Mouse (Mus musculus): Measurements from ENCODE around the gene Zfp668. TPM values are rescaled to one million over a fixed set of nuclear protein-coding genes. Genes with fewer than 3 reads are reported as not detected.

Gene Zfp668
- total RNA-seq (2021), result 10 to 100 TPM; 33.1 to 36.4 TPM

DNA sequence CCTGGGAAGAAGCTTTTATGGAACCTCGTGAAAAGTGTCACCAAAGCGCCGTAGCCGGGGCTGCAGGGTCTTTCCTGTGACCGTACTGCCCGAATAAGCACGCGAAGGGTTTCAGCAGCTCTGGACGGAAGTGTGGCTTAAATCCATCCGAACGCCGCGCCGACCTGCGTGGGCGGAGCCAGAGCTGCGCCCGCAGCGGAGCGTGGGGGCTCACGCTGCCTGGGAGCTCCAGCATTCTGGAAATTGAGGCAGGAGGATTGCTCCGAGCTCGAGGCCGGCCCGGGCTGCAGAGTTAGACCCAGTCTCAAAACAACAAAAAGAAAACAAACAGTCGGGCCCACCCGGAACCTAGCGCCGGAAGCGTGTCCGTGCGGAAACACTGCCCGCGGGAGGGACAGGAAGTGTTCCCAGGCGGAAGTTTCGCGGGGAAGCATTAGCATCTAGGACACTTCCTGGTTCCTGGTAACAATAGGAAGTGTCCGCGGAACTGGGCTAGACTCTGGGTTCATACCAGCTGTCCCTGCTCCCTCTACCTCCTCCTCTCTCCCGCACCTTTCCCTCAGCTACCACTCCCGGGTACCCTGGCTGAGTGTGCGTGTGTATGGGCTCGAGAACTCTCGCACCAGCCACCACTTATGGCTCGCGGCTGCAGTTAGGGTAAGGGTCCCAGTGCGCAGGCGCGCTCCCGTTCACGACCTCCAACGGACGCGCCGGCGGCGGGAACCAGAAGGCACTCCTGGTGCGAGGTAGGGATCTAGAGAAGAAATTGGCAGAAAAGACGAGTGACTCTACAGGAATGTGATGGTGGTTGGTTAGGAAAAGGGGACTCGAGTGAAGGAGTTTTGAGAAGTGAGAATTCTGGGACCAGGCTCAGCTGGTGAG, at the start of gene Zfp668:
TSS of gene Zfp668 (minus strand) at position 362 of the 882 bp plus-strand sequence.
- peak; percentile 92 for DNase-seq
- intact Hi-C loops (cut with DNase I), result no loop called here

DNA sequence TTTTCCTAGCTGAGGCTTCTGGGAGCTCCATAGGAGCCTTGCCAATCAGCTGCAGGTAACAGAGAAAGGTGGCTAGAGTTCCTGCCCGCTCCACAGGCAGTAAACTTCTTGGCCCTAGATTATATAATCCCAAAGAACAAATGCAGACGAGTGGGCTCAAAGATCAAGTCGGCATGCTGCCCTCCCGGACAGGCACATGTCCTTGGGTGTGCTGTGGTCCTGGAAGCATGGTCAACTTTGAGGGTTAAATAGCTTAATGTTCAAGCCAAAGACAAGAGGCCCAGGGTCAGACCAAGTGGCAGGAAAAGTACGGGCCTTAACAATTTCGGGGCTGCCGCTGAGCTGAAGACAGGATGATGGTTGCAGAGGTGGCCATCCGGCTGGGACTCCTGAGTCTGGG, 49.4 kb upstream of the Zfp668 start:
- no peak for DNase-seq
- intact Hi-C loops (cut with DNase I), result no loop called here

DNA sequence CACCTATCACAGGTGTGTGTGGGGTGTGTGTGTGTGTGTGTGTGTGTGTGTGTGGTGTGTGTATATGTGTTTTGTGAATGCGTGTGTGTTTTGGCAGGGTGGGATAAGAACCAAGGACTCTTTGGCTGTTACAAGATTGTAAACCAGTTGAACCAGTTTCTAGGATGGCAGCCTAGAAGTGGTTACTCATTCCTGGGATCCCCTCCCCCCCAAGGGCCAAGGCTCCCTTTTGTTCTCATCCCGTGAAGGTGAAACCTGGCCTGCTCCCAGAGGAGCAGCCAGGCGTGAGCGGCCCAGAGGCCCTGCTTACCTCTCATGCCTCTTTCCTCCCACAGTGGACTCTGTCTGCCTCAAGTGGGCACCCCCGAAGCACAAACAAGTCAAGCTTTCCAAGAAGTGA, 48.6 kb upstream of the Zfp668 start:
- intact Hi-C loops (cut with DNase I), result no loop called here
- no peak for DNase-seq

DNA sequence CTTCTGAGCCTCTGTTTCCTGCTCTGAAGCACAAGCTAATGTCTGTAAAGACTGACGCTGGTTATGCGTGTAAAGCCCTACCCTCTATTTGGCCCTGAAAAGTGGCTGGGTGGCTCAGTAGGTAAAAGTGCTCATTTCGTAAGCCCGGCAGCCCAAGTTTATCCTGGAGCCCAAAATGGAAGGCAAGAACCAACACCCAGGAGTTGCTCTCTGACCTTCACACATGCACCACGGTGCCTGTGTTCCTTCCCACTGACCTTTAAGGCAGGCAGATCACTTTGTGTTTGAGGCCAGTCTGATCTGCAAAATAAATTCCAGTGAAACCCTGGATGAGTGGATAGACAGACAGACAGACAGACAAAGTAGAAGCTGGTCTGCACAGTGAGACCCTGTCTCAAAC, 47.1 kb upstream of the Zfp668 start:
- no peak for DNase-seq
- intact Hi-C loops (cut with DNase I), result no loop called here

DNA sequence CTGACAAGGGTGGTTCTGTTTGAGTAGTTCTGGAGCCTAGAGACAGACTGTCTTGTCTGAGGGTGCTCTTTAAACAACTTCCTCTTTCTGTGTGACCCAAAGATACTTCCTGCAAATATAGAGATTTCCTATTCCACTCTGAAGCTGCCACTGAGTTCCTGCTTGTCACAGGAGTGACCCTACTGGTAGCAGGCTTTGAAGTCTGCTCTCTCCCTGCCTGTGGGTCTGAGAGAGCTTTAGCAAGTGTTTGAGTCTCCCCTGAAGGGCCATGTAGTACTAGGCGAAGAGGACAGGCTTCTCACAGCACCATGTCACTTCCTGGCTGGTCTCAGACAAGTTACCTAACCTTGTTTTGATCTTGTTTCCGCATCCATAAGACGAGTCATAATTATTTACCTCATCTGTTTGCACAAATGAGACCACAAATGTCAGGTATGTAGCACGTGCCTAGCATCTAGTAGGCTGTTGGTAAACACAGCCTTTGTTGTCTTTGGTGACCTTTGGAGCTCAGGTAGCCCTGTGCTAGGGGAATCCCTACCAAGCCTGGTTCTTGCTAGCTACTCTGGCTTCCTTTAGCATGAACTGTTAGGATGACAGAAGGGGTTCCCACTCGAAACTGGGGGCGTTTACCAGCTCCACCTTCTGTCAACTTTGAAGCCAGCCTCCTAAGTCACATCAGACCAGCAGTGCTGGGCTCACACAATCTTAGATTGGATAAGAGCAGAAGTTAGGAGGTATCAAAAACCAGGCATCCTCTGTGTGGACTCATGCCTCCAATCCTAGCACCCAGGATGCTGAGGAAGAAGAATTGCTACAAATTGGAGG, 46.0 kb upstream of the Zfp668 start:
- no peak for DNase-seq
- intact Hi-C loops (cut with DNase I), result no loop called here

DNA sequence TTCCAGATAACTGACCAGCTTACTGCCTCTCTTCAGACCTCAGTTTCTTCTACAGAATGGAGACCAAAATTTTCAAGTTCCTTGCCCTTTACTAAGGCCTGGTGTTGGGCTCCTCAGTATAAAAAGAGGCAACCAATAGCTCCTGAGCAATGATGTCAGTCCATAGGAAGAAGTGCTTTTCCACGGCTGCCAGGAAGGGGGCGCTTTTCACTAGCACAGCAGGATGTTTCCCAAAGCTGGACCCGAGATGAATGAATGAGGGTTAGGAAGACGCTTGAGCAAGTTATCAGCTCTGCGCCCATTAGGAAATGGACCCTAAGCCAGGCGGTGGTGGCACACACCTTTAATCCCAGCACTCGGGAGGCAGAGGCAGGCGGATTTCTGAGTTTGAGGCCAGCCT, 44.9 kb upstream of the Zfp668 start:
- no peak for DNase-seq
- intact Hi-C loops (cut with DNase I), result no loop called here

DNA sequence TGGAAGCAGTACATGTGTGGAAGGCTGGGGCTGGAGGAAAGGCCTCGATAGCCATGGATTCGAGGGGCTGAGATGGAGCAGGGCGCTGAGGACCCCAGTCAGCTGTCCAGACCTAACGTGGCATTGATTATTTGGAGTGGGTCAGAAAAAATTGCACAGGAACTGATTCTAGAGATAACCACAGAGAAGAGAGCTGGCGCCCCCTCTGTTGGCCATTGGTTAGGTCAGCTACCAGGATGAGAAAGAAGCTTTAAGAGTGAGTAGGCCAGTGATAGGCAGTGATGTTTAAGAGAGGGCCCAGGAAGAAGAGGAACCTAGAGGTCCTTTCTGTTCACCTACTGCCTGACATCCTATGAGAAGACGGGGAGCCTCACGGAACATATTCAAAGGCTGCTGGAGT, 42.7 kb upstream of the Zfp668 start:
- DNase-seq, result no peak

DNA sequence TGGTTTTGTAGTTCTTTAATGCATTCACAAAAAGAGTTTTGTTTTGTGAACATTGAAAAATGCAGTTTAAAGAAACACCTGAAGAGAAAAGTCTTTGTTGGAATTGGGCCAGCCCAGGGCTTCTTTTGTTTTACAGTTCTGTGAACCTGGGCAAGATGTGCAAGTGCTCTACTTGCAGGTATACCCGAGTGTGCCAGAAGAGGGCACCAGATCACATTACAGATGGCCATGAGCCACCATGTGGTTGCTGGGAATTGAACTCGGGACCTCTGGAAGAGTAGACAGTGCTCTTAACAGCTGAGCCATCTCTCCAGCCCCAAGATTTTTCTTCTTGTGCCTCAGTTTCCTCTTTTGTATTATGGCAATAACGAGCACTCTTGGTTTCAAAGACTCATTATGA, 41.6 kb upstream of the Zfp668 start:
- intact Hi-C loops (cut with DNase I), result no loop called here
- DNase-seq, result peak; percentile 38

More for the DNA sequence above, 42.7 kb upstream of the Zfp668 start:
- intact Hi-C loops (cut with DNase I), result no loop called here

DNA sequence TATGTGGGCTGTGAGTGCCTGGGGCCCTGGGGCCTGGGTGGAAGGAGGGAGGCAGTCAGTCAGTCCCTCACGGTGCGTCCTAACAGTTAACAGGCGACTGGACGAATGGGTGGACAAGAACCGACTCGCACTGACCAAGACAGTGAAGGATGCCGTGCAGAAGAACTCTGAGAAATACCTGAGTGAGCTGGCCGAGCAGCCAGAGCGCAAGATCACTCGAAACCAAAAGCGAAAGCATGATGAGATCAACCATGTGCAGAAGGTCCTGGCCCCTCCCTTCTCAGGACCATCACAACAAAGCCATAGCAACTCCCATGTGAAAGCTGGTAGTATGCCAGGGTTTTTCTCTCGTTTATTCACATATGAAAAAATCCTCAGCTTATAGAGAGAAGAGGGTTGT, 38.7 kb upstream of the Zfp668 start:
- DNase-seq, result no peak
- intact Hi-C loops (cut with DNase I), result no loop called here

DNA sequence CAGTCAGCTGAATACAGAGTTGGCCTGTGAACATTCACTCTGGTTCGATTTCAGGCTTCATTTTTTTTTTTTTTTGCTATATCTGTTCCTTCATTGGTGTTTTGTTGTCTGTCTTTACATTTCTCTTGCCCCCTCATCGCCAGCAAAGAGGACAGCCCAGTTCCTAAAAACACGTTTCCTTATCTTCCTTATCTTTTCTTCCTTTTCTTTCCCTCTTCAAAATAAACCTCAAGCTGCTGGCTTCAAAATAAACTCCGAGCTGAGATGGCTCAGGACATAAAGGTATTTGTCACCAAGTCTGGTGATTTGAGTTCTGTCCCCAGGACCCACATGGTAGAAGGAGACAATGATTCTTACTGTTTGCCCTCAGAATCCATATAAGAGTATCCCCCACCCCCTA, 36.3 kb upstream of the Zfp668 start:
- intact Hi-C loops (cut with DNase I), result no loop called here
- no peak for DNase-seq

DNA sequence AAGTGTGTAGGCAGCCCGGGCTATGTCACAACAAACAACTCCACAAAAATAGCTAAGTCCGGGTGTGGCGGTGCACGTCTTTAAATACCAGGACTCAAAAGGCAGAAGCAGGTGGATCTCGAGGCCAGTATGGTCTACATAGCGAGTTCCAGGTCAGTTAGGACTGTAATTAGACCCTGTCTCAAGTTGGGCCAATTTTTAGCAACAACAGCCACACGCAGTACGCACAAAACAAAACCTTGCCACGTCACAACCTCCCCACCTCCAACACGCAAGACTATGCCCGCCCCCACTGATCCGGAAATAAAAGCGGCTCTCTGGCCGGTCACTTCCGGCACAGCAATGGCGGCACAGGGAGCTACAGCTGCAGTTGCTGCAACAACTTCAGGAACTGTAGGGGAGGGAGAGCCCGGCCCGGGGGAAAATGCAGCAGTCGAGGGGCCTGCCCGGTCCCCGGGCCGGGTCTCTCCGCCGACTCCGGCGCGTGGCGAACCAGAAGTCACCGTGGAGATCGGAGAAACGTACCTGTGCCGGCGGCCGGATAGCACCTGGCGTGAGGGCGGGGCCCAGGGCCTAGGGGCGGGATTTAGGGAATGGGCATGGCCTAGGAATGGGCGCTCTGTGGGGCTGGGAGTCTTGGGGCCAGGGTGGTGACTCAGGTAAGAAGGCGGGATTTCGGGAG, 35.7 kb upstream of the Zfp668 start, which contains the start of gene Kat8:
TSS of gene Kat8 (plus strand) at position 327 of the 682 bp plus-strand sequence.
- intact Hi-C loops (cut with DNase I), result no loop called here

DNA sequence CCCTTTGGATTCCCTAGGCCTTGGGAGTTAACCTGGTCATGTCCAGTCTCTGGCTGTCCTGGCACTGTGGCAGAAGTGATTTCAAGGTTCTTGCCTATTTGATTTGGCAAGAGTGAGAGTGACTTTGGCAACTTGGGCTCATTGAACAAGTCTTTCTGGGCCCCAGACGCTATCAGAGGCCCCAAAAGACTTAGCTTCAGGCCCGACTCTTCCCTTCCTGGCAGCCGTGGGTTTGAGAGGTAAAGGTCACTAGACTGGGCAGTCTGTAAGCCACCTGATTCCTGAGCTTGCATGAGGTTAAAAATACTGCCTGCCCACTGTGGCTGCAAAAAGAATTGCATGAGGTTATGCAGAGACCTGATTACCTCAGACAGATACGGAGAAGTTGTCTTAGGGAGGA, 32.0 kb upstream of the Zfp668 start:
- no peak for DNase-seq
- intact Hi-C loops (cut with DNase I), result no loop called here

More for the DNA sequence above, 35.7 kb upstream of the Zfp668 start, which contains the start of gene Kat8:
- peak; percentile 89 for DNase-seq

DNA sequence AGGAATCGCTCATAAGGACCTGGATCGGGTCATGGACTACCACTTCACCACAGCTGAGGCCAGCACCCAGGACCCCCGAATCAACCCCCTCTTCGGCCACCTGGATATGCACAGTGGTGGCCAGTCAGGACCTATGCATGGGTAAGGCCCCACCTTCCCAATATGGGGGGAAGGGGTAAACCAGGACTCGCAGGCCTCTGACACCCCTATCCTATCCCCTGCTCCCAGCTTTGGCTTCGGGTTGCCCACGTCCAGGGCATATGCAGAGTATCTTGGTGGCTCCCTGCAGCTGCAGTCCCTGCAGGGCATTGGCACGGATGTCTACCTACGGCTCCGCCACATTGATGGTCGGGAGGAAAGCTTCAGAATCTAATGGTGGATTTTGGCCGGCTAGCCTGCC, 31.3 kb upstream of the Zfp668 start:
- no peak for DNase-seq
- intact Hi-C loops (cut with DNase I), result no loop called here

DNA sequence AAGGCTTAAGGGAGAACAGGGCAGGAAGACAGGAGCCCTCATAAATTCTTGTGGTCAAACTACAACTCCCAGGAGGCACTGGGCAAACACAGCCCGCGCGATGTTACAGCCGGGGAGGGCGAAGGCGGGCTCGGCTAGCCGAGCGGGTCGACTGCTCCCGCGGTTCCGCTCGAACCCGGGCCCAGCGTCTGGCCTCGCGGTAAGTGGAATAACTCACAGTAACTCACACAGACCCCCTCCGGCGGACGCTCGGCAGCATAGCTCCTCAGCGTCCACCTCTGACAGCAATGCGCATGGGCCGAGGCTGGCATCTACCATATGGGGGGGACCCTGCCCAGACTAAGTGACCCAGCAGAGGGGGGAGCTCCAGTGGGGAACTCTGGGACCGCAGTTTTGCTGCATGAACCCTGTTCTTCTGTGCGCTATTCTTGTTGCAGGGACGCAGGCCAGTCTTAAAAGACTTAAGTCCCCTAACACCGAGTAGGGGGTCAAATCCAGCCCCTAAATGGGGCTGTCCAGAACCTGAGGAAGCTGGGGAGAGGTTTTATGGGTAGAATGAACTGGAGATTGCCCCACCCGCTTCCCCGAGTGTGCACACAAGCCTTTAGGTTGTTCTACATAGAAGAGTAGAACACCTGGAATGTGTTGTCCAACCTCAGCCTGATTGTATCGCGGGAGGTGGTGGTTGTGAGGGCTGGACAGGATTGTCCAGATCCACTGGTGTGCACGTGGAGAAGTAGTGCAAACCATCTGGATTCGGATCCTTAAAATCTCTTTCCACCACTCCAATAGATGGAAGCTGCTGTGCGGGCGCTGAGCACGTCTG, 27.6 kb upstream of the Zfp668 start, which contains the start of gene Bckdk:
TSS of gene Bckdk (plus strand) at position 112 of the 826 bp plus-strand sequence.
- intact Hi-C loops (cut with DNase I), result no loop called here

DNA sequence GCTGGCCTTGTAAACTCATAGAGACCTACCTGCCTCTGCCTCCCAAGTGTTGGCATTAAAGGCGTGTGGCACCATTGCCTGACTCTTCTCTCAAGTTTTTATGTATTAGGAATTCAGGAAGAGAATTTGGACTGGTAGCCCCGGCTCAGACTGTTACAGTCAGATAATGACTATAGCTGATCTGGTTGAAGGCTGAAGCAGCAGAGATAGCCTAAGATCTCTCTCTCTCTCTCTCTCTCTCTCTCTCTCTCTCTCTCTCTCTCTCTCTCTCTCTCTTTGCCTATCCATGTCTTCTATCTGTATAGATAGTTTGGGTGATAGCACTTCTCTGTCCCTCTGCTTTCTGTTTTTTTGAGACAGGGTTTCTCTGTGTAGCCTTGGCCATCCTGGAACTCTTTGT, 25.1 kb upstream of the Zfp668 start:
- no peak for DNase-seq
- intact Hi-C loops (cut with DNase I), result no loop called here

More for the DNA sequence above, 27.6 kb upstream of the Zfp668 start, which contains the start of gene Bckdk:
- DNase-seq, result peak; percentile 77

DNA sequence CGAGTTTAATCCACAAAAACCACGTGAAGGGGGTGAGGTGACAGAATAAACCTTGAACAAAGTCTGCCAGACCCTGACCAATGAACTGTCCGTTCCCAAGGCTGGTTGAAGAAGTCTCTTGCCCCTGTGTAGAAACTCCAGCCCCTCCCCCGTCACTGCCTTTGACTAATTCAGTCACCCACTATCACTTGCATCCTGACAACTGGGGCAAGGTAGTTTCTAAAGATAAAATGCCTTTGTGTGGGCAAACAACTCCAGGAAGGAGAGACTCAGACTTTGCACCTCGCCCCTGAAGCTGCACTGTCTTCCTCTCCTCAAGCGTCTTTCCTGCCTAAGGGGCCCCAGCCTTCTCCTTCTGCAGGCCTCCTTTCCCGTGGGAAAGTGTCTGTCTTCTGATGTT, 23.4 kb upstream of the Zfp668 start:
- intact Hi-C loops (cut with DNase I), result no loop called here
- DNase-seq, result no peak

DNA sequence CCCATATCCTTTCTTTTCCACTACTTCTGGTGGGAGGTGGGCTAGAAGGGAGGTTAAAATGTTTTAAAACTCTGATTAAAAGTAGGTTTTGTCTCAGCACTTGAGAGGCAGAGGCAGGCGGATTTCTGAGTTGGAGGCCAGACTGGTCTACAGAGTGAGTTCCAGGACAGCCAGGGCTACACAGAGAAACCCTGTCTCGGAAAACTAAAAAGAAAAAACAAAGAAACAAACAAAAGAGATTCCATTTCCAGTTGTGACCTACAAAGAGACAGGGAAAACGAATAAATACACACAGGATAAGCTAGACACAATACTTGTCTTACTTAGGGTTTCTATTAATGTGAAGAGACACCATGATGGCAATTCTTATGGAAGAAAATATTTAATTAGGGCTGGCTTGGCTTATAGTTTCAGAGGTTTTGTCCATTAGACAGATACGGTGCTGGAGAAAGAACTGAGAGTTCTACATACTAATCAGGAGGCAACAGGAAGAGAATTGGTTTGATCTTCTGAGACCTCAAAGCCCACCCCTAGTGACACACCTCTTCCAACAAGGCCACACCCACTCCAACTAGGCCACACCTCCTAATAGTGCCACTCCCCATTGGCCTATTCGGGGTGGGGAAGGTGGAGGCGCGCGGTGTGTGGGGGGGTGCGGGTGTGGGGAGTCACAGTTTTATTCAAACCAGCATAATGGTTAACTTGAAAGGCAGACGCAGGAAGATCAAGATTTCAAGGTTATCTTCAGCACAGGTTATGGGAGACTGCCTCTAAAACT, 21.7 kb upstream of the Zfp668 start:
- DNase-seq, result no peak
- intact Hi-C loops (cut with DNase I), result no loop called here

DNA sequence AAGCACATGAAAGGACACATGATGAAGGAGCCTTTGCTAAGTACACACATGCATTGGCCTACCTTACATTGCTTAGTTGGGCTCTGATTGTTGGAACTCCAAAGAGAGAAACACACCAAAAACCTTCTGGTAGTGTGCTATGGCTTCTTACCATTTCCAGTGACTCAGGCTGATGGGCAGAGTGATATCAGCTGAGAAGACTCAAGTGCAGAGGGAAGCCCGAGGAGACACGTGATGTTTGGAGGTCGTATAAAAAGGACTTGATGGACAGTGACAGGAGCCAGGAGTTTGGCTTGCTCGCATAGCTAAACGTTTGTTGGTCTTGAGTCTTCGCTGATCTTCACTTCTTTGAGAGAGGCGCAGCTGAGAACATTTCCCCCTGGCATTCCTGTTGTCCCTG, 20.9 kb upstream of the Zfp668 start:
- no peak for DNase-seq
- intact Hi-C loops (cut with DNase I), result no loop called here

DNA sequence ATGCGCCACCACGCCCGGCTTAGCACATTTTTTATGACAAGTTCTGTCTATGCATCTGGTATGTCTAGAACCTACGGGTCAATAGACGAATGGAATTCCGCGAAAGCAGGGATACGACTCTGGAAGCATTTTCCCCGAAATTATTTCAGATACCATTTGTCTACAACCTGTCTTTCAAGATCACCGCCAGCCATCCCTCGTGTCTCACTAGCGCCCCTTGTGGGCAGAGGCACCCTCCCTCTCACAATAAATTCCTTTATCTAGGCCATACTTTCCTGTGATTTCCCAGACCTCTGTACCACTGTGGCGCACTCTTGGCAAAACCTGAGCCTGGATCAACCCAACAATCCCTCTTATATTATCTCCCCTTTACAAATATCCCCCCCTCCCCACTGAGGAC, 19.8 kb upstream of the Zfp668 start:
- intact Hi-C loops (cut with DNase I), result no loop called here
- DNase-seq, result peak; percentile 70
